Mouse (Mus musculus): ENCODE results near the gene Pitpnb.
A peak's percentile ranks its signal among the peaks of the same experiment; 100 is the strongest.

The Pitpnb gene

GRCm38 (mm10) chr5:111401879-111402650 is 71.5 kb downstream of the Pitpnb start:
- no peak for DNase-seq

- no peak for DNase-seq
These were observed 72.1 kb downstream of the Pitpnb start for GRCm38 (mm10) chr5:111402651-111402996.

- no peak for DNase-seq
These were observed 74.2 kb downstream of the Pitpnb start for GRCm38 (mm10) chr5:111404721-111405120.

GRCm38 (mm10) chr5:111408470-111409105 is 78.0 kb downstream of the Pitpnb start:
- peak; percentile 18 for DNase-seq

DNA sequence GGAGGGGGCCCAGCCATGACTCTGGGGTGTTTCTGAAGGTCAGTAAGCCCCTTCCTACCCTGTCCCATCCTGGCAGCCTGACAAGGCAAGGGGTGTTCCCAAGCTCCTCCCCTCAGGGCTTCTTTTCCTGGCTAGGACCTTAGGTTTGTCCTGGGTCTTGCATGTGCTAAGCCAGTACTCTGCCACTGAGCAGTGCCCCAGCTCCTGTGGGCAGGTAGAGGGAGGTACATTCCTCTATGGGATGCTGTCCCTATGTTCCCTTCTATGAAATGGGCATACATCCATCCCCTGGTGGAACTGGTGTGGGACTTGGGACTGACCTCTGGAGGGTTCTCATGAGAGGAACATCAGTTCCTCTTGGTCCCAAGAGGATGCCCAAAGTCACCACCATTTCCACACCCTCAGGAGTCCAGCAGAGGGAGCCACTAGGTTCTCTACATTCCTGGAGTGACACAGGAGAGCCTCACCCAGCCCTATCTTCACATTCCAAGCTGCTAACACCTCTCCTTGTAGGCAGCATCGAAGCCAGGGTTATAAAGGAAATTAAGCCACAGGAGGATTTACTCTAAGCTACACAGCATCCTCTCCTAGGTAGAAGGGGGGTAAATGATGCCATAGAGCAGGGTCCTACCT is 79.0 kb downstream of the Pitpnb start:
- peak; percentile 59 for DNase-seq

GRCm38 (mm10) chr5:111410665-111411064 is 80.1 kb downstream of the Pitpnb start:
- no peak for DNase-seq

DNA sequence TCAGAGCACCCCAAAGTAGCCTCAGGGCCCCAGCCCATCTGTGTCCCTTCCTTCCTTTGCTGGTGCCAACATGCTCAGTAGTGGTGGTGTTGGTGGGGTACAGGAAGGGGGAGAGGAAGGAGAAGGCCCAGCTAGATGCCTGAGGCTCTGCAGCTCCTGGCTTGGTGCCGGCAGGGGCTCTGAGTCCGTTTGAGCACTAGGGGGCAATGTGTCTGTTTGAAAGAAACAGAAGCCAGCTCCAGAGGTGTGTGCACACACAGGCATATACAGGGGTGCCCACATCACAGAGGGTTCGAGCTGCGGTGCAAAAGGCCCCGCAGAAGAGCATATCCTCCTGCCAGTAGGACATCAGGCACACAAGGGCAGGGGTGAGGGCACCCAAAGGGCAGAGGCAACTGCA is 83.6 kb downstream of the Pitpnb start:
- DNase-seq = peak; percentile 89

GRCm38 (mm10) chr5:111414770-111415249 is 84.2 kb downstream of the Pitpnb start:
- DNase-seq = peak; percentile 16

DNA sequence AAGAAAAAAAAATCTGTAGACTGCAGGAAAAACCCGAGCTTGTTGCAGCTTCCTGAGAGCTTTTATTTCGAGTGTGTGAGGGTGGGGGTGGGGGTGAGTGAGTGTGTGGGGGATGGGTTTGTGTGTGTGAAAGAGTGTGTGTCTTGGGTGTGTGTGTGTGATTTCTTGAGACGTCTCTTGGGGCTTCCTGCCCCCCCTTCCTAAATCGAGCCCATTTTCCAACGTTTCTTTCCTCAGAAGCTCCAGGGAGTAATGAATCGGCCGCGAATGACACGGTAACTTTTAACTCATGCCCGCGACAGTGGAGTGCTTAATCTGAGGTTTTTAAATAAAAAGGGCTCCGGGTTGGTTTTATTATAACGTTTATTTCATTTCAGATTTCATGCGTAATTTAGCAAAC is 85.0 kb downstream of the Pitpnb start:
- DNase-seq = peak; percentile 27

DNA sequence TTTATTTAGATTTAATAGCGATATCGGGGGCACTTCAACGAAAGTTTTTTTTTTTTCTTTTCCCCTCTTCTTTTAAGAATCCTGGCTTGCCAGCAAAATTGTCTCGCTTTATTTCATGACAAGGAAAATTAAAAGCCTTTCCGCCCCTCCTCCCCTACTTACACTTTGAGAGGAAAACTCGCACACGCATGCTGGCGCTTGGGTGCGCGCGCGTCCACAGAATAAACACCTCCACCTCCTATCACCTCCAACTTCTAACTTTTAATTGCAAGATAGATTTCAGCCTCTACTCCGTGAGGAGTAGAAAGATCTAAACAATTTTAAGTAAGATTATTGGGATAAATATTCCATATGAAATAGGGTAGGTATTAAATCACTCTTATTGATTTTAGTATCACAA is 85.5 kb downstream of the Pitpnb start:
- DNase-seq = peak; percentile 48

DNA sequence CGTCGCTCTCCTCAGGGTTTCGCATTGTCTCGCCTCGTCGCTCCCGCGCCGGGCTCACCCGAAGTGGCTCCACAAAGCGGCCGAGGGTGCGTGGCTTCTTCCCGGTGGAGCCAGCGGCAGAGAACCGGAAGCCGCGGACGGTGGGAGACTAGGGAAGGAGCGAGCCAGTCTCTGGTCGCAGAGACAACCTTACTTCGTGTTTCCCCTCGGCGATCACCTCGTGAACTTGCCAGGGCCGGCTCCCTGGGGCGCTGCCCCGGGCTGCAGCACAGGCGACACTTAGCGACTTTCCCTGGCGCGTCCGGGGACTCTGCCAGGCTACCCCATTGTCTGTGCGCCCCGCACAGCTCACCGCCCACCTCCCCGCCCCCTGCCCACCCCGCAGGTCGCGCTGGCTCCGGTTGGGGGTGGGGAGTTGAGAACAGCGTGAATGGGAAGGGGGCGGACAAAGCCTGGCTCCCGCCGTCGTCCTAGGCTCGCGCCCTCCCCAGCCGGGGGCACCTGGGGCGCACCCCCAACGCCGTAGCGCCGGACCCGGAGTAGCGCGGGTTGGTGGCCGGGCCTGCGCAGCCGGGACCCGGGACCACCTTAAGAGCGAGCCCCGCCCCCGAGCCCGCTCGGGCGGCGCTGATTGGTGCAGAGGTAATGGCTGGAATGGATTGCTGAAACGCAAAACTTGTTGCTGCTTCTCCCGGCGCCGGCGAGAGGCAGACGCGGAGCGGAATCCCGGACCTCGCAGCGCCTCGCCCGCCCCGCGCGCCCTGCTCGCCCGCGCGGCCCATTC is 86.2 kb downstream of the Pitpnb start, which contains the start of gene Mn1:
Mn1 (plus strand) TSS at position 772 of the 784 bp plus-strand sequence.
- peak; percentile 96 for DNase-seq

GRCm38 (mm10) chr5:111417378-111418131 is 87.0 kb downstream of the Pitpnb start:
- peak; percentile 42 for DNase-seq

- peak; percentile 73 for DNase-seq
These were observed 87.9 kb downstream of the Pitpnb start for GRCm38 (mm10) chr5:111418202-111419120.

DNA sequence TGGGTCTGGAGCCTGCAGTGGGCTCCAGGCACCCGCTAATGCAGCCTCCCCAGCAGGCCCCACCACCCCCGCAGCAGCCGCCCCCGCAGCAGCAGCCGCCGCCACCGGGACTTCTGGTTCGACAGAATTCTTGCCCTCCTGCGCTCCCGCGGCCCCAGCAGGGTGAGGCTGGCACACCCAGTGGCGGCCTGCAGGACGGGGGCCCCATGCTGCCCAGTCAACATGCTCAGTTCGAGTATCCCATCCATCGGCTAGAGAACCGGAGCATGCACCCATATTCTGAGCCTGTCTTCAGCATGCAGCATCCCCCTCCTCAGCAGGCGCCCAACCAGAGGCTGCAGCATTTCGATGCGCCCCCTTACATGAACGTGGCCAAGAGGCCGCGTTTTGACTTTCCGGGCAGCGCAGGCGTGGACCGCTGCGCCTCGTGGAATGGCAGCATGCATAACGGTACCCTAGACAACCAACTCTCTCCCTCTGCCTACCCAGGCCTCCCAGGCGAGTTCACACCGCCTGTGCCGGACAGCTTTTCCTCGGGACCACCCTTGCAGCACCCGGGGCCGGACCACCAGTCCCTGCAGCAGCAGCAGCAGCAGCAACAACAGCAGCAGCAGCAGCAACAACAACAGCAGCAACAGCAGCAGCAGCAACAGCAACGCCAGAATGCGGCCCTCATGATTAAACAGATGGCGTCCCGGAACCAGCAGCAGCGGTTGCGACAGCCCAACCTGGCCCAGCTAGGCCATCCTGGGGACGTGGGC is 88.7 kb downstream of the Pitpnb start:
- DNase-seq = peak; percentile 49

DNA sequence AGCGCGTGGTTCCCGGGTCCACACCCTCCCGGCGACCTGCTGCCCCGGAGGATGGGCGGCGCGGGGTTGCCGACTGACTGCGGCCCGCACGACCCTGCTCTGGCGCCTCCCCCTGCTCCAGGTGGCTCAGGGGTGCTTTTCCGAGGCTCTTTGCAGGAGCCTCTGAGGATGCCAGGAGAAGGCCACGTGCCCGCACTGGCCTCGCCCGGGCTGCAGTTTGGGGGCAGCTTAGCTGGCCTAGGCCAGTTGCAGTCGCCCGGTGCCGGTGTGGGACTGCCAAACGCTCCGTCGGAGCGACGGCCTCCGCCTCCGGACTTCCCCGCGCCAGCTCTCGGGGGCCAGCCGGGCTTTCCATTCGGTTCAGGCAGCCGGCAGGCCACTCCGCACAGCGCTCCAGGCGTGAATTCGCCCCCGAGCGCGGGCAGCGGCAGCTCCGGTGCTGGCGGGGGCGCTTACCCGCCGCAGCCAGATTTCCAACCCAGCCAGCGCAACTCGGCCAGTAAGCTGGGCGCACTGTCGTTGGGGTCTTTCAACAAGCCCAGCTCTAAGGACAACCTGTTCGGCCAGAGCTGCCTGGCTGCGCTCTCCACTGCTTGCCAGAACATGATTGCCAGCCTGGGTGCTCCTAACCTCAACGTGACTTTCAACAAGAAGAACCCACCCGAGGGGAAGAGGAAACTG is 89.6 kb downstream of the Pitpnb start:
- DNase-seq = peak; percentile 50

- DNase-seq = peak; percentile 20
These were observed 90.3 kb downstream of the Pitpnb start for GRCm38 (mm10) chr5:111420896-111421295.

GRCm38 (mm10) chr5:111421424-111421823 is 90.9 kb downstream of the Pitpnb start:
- DNase-seq = peak; percentile 12

GRCm38 (mm10) chr5:111422058-111422800 is 91.7 kb downstream of the Pitpnb start:
- peak; percentile 24 for DNase-seq

GRCm38 (mm10) chr5:111423011-111423410 is 92.4 kb downstream of the Pitpnb start:
- DNase-seq = peak; percentile 28
